Mouse (Mus musculus) liver, embryonic 12.5 days (tissue): ENCODE results near the gene Cox10. TPM values are rescaled to one million over a fixed set of nuclear protein-coding genes. Genes with fewer than 3 reads are reported as not detected.

Source experiments
- ATAC-seq: fragments of 200-750 bp; cut with Nextera tagmentation; 2 replicates; pipeline ENCODE4 v1.8.0; 2017; ENCODE audit warnings: moderate number of reproducible peaks, mild to moderate bottlenecking, moderate library complexity
- H3K27ac ChIP-seq: fragments of 300-500 bp; sonication (generic); 2 replicates; pipeline ENCODE4 v1.5.1; 2016; ENCODE audit warnings: mild to moderate bottlenecking
- H3K27me3 ChIP-seq: fragments of 300-500 bp; sonication (generic); replicated peaks from 2 replicates; pipeline ENCODE4 v1.6.1; 2016; ENCODE audit warnings: mild to moderate bottlenecking, moderate library complexity
- H3K36me3 ChIP-seq: fragments of 300-500 bp; sonication (generic); 2 replicates; pipeline ENCODE4 v1.6.1; 2016; ENCODE audit warnings: mild to moderate bottlenecking, moderate library complexity
- H3K4me1 ChIP-seq: fragments of 300-500 bp; sonication (generic); 2 replicates; pipeline ENCODE4 v1.6.1; 2016
- H3K4me2 ChIP-seq: fragments of 300-500 bp; sonication (generic); 2 replicates; pipeline ENCODE4 v1.6.1; 2016; ENCODE audit warnings: mild to moderate bottlenecking, moderate library complexity
- H3K4me3 ChIP-seq: fragments of 300-500 bp; sonication (generic); 2 replicates; pipeline ENCODE4 v1.5.1; 2016; ENCODE audit warnings: mild to moderate bottlenecking, moderate library complexity
- H3K9ac ChIP-seq: fragments of 300-500 bp; sonication (generic); 2 replicates; pipeline ENCODE4 v1.6.1; 2016; ENCODE audit warnings: mild to moderate bottlenecking, moderate library complexity
- H3K9me3 ChIP-seq: fragments of 300-500 bp; sonication (generic); replicated peaks from 2 replicates; pipeline ENCODE4 v1.6.1; 2016; ENCODE audit warnings: mild to moderate bottlenecking, moderate library complexity
- WGBS: fragments of 180-500 bp; shearing (Covaris S2); methylation state at CpG from one replicate; pipeline ENCODE4 v1.1.7; 2016; ENCODE audit not compliant: insufficient replicate concordance; 5-methylcytosine and 5-hydroxymethylcytosine counted together
- polyA plus RNA-seq: library from polyadenylated mRNA; unstranded; fragments of >200 nt; fragmentation: Nextera tagmentation; extraction: Ambion mirVana; gene quantifications from 2 replicates; pipeline ENCODE4 v1.2.1, GENCODE M21; 2016

Gene Cox10
- polyA plus RNA-seq, 1 experiment from 2014 or later: 13.5 TPM

DNA sequence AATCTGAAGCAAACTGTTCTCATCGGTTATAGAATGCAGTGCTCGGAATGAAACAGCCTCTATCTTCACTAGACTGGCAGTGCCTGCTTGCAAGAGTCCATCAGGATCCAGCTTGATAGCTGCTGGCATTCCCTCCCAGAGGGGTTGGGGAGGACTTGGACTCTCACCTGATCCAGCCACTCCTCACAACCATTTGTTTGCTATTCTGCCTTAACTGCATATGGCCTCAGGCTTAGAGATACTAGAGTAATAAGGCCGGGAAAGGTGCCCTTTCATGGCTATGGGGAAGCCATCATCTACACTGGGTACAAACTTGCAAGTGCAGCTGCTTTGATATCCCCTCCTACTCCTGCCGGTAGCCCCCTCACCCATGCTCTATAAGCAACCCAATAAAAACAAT, 3.1 kb downstream of the Cox10 start:
- H3K4me3 ChIP-seq: no peak overlapping the region
- 83% methylated on average over 4 of the region's 4 CpGs for WGBS
- no peak for ATAC-seq
- H3K4me2 ChIP-seq: no peak overlapping the region
- H3K9ac ChIP-seq: no peak overlapping the region
- no peak overlapping the region for H3K27ac ChIP-seq
- no peaks in the 10 kb centered on the region for H3K27me3 ChIP-seq
- H3K4me1 ChIP-seq: peaks cover 21% of the 10 kb centered on the region
- H3K36me3 ChIP-seq: peaks cover 19% of the 10 kb centered on the region
- H3K9me3 ChIP-seq: no peaks in the 10 kb centered on the region

DNA sequence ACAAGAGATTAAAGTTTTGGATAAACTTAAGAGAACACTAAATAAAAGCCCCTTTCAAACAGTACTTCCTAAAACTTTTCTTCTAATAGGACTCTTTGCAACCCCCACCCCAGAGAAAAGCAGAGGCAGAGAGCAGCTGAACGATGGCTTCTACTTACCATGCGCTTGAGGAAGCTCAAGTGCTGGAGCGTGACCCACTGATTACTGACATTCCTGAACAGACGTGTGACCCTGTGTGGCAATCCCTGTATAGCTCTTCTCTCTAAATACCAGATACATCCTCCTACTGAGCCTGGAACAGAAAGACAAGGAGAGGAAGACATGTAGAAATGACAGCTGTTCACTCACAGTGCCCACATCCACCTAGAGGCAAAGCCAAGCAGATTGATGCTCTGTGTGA, 5.9 kb downstream of the Cox10 start:
- ATAC-seq: no peak
- no peak overlapping the region for H3K4me3 ChIP-seq
- H3K9ac ChIP-seq: no peak overlapping the region
- H3K27me3 ChIP-seq: no peaks in the 10 kb centered on the region
- no peak overlapping the region for H3K4me2 ChIP-seq
- no peak overlapping the region for H3K27ac ChIP-seq
- peaks cover 48% of the 10 kb centered on the region for H3K36me3 ChIP-seq
- no peaks in the 10 kb centered on the region for H3K9me3 ChIP-seq
- peaks cover 6% of the 10 kb centered on the region for H3K4me1 ChIP-seq
- 78% methylated on average over 4 of the region's 4 CpGs for whole genome bisulfite sequencing

DNA sequence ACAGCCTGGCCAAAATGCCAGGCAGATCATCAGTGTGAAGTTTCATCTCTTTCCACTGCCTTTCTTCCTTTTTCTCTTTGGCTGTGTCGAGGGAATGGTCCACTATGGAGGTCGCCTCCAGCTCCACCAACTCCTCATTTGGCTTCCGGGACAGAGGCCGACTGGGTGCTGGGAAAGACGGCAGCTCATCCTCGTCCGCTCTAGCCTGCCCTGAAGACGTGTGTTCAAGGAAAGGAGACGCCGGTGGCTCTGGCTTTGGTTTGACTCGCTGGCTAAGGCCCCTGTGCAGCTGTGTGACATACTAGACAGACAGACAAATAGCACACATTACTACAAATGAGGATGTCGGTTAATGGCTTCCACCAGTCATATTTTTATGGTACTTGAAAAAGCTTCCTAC, 7.7 kb downstream of the Cox10 start:
- H3K9me3 ChIP-seq: no peaks in the 10 kb centered on the region
- no peak overlapping the region for H3K4me2 ChIP-seq
- WGBS: 85% methylated on average over 12 of the region's 12 CpGs
- H3K27ac ChIP-seq: no peak overlapping the region
- no peak overlapping the region for H3K4me3 ChIP-seq
- no peaks in the 10 kb centered on the region for H3K27me3 ChIP-seq
- H3K4me1 ChIP-seq: no peaks in the 10 kb centered on the region
- no peak overlapping the region for H3K9ac ChIP-seq
- peaks cover 58% of the 10 kb centered on the region for H3K36me3 ChIP-seq
- no peak for ATAC-seq

DNA sequence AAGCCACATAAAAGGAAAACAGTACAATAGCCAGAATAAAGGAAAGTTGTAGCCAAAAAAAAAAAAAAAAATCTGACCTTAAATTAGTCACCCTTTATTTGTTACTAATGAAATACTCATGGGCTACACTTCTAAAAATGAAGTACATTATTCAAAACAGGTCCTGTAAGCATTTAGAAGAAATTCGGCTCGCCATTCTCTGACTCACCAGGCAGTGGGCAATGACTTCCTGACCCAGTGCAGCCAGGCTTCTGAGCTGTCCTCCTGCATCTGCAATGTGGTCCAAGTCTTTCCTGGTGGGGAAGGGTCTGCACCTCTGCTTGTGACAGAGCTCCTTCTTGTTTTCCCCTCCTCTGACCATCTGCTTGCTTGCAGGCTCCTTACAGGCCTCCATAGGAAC, 13.3 kb downstream of the Cox10 start:
- ATAC-seq: no peak
- H3K36me3 ChIP-seq: peaks cover 56% of the 10 kb centered on the region
- no peaks in the 10 kb centered on the region for H3K27me3 ChIP-seq
- H3K9ac ChIP-seq: no peak overlapping the region
- H3K4me1 ChIP-seq: peaks cover 6% of the 10 kb centered on the region; the same call in 1 of the 2 replicates
- no peak overlapping the region for H3K4me3 ChIP-seq
- H3K9me3 ChIP-seq: no peaks in the 10 kb centered on the region
- 67% methylated on average over 2 of the region's 2 CpGs for WGBS
- H3K27ac ChIP-seq: no peak overlapping the region
- no peak overlapping the region for H3K4me2 ChIP-seq

- Histone ChIP-seq H3K36me3 (peaks cover 49% of the 10 kb centered on the region), H3K4me3 (no peak overlapping the region), H3K27me3 (no peaks in the 10 kb centered on the region), H3K4me2 (no peak overlapping the region), H3K9me3 (no peaks in the 10 kb centered on the region), H3K9ac (no peak overlapping the region), H3K4me1 (peaks cover 6% of the 10 kb centered on the region; the same call in 1 of the 2 replicates), H3K27ac (no peak overlapping the region)
- 70% methylated on average over 3 of the region's 3 CpGs for WGBS
- no peak for ATAC-seq
Observed at GRCm38 (mm10) chr11:64063130-64063529, 16.1 kb downstream of the Cox10 start.

DNA sequence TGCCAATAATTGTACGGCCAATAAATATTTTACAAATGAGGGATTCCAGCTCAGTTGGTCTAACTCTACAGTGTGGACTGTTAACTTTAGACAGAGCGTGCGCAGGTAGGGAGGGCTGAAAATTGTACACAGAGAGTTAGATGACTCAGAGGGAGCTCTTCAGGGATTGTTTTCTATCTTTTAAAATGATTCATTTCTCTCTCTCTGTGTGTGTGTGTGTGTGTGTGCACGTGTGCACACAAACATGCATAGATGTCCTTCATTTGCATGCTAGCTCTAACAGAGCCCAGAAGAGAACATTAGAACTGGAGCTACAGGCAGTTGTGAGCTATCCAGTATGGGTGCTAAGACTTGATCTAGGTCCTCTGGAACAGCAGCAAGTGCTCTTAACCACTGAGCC, 17.0 kb downstream of the Cox10 start:
- Histone ChIP-seq H3K27me3 (no peaks in the 10 kb centered on the region), H3K36me3 (peaks cover 49% of the 10 kb centered on the region), H3K4me2 (no peak overlapping the region), H3K4me1 (peaks cover 6% of the 10 kb centered on the region; the same call in 1 of the 2 replicates), H3K9ac (no peak overlapping the region), H3K9me3 (no peaks in the 10 kb centered on the region), H3K27ac (no peak overlapping the region), H3K4me3 (no peak overlapping the region)
- 84% methylated on average over 4 of the region's 4 CpGs for WGBS
- ATAC-seq: no peak

DNA sequence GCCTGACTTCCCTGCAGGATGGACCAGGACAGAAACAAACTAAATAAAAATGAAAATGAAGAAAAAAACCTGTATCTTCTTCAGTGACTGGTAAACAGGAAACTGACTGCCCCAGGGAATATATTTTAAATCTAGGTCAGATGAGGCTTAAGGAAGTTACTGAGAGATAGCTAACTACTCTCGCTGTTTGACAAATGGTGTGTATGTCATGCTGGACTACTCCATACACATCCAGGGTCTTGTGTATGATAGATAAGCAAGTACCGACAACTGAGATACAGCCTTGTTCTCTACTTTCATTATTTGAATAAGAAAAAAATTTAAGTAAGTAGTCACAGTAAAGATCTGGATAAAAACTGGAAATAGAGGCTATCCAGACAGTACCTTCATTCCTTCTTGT, 20.0 kb downstream of the Cox10 start:
- no peaks in the 10 kb centered on the region for H3K9me3 ChIP-seq
- 0 out of 2 replicates have a peak, but pooled peaks cover under 1% of the 10 kb centered on the region for H3K4me1 ChIP-seq
- no peaks in the 10 kb centered on the region for H3K27me3 ChIP-seq
- H3K9ac ChIP-seq: no peak overlapping the region
- H3K4me3 ChIP-seq: no peak overlapping the region
- peaks cover 43% of the 10 kb centered on the region for H3K36me3 ChIP-seq
- no peak overlapping the region for H3K27ac ChIP-seq
- ATAC-seq: no peak
- no peak overlapping the region for H3K4me2 ChIP-seq
- 24% methylated on average over 2 of the region's 2 CpGs for WGBS

DNA sequence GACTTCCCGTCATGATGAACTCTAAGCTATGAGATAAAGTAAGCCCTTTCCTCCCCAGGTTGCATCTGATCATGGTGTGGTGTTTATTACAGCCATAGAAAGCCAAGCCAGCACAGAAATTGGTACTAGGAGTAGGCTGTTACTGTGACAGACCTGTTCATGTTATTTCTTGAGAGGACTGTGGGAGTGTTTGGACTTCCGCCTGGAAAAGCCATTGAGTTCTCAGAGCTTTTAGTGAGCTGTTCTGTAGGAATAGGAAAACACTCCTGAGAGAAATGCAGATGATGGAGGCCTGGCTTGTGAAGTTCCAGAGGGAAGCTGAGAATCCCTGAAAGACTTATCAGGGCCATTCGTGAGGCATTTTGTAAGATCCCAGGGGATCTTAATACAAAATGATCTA, 20.8 kb downstream of the Cox10 start:
- 77% methylated on average over 3 of the region's 3 CpGs for WGBS

DNA sequence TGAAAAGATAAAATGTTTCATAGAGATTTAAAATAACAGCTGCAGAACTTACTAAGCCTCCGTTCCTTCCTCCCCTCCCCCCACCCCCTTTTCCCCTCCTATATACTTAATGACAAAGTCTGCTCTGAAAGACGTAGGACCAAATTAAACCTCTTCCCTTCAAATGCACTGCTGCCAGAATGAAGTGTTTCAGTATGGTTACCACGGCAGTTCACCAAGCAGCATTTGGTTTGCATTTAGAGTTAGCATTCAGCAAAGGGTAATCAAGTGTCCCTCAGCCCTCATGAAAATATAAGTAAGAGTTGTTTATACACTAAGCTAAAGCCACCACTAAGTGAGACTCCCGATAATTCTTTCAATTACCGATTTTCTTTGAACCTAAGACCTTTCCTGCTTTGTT, 25.9 kb downstream of the Cox10 start:
- H3K4me3 ChIP-seq: no peak overlapping the region
- 82% methylated on average over 5 of the region's 5 CpGs for WGBS
- H3K36me3 ChIP-seq: peaks cover 21% of the 10 kb centered on the region
- no peaks in the 10 kb centered on the region for H3K9me3 ChIP-seq
- 0 out of 2 replicates have a peak, but pooled peaks cover 11% of the 10 kb centered on the region for H3K4me1 ChIP-seq
- H3K27me3 ChIP-seq: no peaks in the 10 kb centered on the region
- no peak overlapping the region for H3K4me2 ChIP-seq
- H3K9ac ChIP-seq: no peak overlapping the region
- no peak for ATAC-seq
- no peak overlapping the region for H3K27ac ChIP-seq

More for the DNA sequence above, 20.8 kb downstream of the Cox10 start:
- no peak for ATAC-seq
- Histone ChIP-seq H3K27ac (no peak overlapping the region), H3K9ac (no peak overlapping the region), H3K27me3 (no peaks in the 10 kb centered on the region), H3K4me1 (no peaks in the 10 kb centered on the region), H3K4me3 (no peak overlapping the region), H3K4me2 (no peak overlapping the region), H3K9me3 (no peaks in the 10 kb centered on the region), H3K36me3 (peaks cover 37% of the 10 kb centered on the region)

DNA sequence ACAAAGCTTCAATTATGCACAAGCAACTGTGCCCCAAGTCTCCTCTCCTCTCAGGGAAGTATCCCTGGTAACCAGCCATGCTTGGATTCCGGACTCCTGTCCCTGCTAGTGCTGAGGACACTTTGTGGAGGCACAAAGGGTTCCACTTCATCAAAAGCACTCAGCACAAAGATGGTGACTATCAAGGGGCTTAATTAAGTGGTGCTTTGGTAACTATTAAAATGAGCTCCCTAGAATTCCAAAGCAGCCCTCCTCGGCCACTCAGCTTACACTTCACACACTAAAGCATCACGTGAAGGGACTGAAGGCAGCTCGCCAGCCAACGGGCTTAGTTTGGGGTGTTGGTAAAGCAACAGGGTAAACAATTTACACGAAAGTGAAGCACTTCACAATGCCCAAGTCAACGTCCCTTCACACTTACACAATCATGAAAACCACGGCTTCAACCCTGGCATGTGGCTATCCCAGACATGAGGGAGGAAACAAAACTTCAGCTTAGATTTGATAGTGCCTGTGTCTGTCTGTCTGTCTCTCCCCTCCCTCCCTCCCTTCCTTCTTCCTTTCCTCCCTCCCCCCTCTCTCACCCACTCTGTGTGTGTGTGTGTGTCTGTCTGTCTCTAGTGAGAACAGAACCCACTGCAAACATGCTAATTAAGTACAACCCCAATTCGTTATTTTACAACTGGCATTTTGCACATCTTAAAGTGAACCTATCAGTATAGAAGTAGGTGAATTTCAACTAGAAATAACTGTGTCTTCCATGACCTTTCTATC, 27.9 kb downstream of the Cox10 start:
- Histone ChIP-seq H3K27me3 (no peaks in the 10 kb centered on the region), H3K4me3 (no peak overlapping the region), H3K9ac (no peak overlapping the region), H3K27ac (no peak overlapping the region), H3K9me3 (no peaks in the 10 kb centered on the region), H3K36me3 (peaks cover 5% of the 10 kb centered on the region; the same call in 1 of the 2 replicates), H3K4me2 (no peak overlapping the region), H3K4me1 (peaks cover 22% of the 10 kb centered on the region; the same call in 1 of the 2 replicates)
- no peak for ATAC-seq
- WGBS: 58% methylated on average over 9 of the region's 9 CpGs

GRCm38 (mm10) chr11:64047432-64047831, 31.8 kb downstream of the Cox10 start:
- H3K27ac ChIP-seq: 0 out of 2 replicates have a peak overlapping the region, but pooled peaks have one; percentile 14
- H3K4me3 ChIP-seq: no peak overlapping the region
- H3K4me1 ChIP-seq: peaks cover 24% of the 10 kb centered on the region; the same call in 1 of the 2 replicates
- WGBS: 45% methylated on average over 13 of the region's 13 CpGs
- H3K36me3 ChIP-seq: peaks cover 24% of the 10 kb centered on the region
- H3K9ac ChIP-seq: no peak overlapping the region
- H3K9me3 ChIP-seq: no peaks in the 10 kb centered on the region
- no peak for ATAC-seq
- 0 out of 2 replicates have a peak overlapping the region, but pooled peaks have one; percentile 1 for H3K4me2 ChIP-seq
- H3K27me3 ChIP-seq: no peaks in the 10 kb centered on the region

DNA sequence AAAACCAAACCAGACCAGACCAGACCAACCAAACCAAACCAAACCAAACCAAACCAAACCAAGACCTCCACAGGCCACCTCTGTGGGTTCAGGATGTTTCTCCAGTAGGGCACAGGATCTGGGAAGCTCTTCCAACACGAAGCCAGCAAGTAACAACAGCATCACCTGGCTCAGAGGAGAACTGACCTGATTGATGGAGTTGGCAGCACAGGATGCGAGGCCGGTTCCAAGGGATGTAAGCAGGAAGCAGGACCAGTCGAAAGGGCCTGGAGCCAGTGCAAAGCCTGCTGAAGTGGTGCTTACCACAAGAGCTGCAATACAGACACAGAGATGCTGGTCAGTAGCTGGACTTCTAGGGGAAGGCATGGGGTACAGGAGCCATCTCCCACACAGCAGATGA, 34.2 kb downstream of the Cox10 start:
- Histone ChIP-seq H3K9ac (no peak overlapping the region), H3K9me3 (no peaks in the 10 kb centered on the region), H3K27ac (no peak overlapping the region), H3K27me3 (no peaks in the 10 kb centered on the region), H3K4me2 (no peak overlapping the region), H3K36me3 (peaks cover 27% of the 10 kb centered on the region), H3K4me1 (peaks cover 13% of the 10 kb centered on the region; the same call in 1 of the 2 replicates), H3K4me3 (no peak overlapping the region)
- no peak for ATAC-seq
- 85% methylated on average over 4 of the region's 4 CpGs for WGBS
